Mouse (Mus musculus): ENCODE data around the gene Olfr215. TPM values are rescaled to one million over a fixed set of nuclear protein-coding genes. Genes with fewer than 3 reads are reported as not detected.

The Olfr215 gene
- polyA plus RNA-seq, 1 experiment from 2014 or later, result not detected

Other genes starting within 250 kb of the Olfr215 start
- 58.0 and 63.4 TPM in 2 replicates for gene March8, start 246.2 kb downstream of the Olfr215 start, polyA plus RNA-seq (2015; fragmentation: Nextera tagmentation; extraction: Ambion mirVana)
- 0.65 and 0.94 TPM in 2 replicates for gene Alox5, start 123.0 kb downstream of the Olfr215 start, polyA plus RNA-seq (2015; fragmentation: Nextera tagmentation; extraction: Ambion mirVana)
- not detected in 2 replicates for gene Olfr211, start 95.1 kb downstream of the Olfr215 start, polyA plus RNA-seq (2015; fragmentation: Nextera tagmentation; extraction: Ambion mirVana)
- gene Olfr212, start 77.7 kb downstream of the Olfr215 start, polyA plus RNA-seq (2015; fragmentation: Nextera tagmentation; extraction: Ambion mirVana), result not detected in 2 replicates
- not detected in 2 replicates for gene Olfr213, start 45.7 kb downstream of the Olfr215 start, polyA plus RNA-seq (2015; fragmentation: Nextera tagmentation; extraction: Ambion mirVana)
- 0.22 and 0.96 TPM in 2 replicates for gene Gm5580, start 33.1 kb downstream of the Olfr215 start, polyA plus RNA-seq (2015; fragmentation: Nextera tagmentation; extraction: Ambion mirVana)
- gene Olfr214, start 30.0 kb downstream of the Olfr215 start, polyA plus RNA-seq (2015; fragmentation: Nextera tagmentation; extraction: Ambion mirVana), result not detected in 2 replicates
- 120 and 126 TPM in 2 replicates for gene Zfp422, start 44.8 kb upstream of the Olfr215 start, polyA plus RNA-seq (2015; fragmentation: Nextera tagmentation; extraction: Ambion mirVana)
- gene Depp1, start 66.4 kb upstream of the Olfr215 start, polyA plus RNA-seq (2015; fragmentation: Nextera tagmentation; extraction: Ambion mirVana), result 11.4 and 17.6 TPM in 2 replicates
- 30.3 and 30.8 TPM in 2 replicates for gene Rassf4, start 89.8 kb upstream of the Olfr215 start, polyA plus RNA-seq (2015; fragmentation: Nextera tagmentation; extraction: Ambion mirVana)
- gene Tmem72, start 132.7 kb upstream of the Olfr215 start, polyA plus RNA-seq (2015; fragmentation: Nextera tagmentation; extraction: Ambion mirVana), result 2.5 and 5.4 TPM in 2 replicates

All from hindbrain, embryonic 16.5 days (tissue).